Mouse (Mus musculus): ENCODE results near the gene Gm7861. TPM values are rescaled to one million over a fixed set of nuclear protein-coding genes. Genes with fewer than 3 reads are reported as not detected.

Gene Gm7861
- not detected for total RNA-seq (2023)

GRCm38 (mm10) chr8:21594408-21594807, at the start of gene Gm7861:
TSS of gene Gm7861 (minus strand) at chr8:21594508.

DNA sequence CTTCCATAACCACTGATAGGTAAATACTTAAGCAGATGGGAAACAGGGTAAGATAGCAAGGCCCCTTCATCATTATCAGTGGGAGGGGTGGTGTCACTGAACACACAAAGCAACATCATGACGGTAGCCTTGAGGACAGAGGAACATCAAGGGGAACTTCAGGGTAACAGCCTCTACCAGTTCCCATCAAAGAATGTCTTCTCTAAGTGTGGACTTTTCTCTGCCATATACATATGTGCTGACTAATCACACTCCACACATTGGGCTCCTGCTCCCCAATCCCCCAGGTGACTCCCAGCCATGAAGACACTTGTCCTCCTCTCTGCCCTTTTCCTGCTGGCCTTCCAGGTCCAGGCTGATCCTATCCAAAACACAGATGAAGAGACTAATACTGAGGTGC, 23.6 kb upstream of the Gm7861 start, which contains the start of gene Defa26:
Defa26 (plus strand) TSS at position 301 of the 400 bp plus-strand sequence.

DNA sequence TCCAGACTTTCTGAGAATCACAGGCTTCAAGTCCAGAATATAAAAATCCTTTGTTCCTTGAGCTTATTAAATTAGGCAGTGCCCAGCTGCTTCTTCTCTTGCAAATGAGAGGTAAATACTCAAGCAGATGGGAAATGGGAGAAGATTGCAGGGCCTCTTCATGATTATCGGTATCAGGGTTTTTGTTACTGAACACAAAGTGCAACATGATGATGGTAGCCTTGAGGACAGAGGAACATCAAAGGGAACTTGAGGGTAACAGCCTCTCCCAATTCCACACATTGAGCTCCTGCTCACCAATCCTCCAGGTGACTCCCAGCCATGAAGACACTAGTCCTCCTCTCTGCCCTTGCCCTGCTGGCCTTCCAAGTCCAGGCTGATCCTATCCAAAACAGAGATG, 11.6 kb downstream of the Gm7861 start, which contains the start of gene Defa28:
Defa28 (plus strand) TSS at position 301 of the 400 bp plus-strand sequence.

DNA sequence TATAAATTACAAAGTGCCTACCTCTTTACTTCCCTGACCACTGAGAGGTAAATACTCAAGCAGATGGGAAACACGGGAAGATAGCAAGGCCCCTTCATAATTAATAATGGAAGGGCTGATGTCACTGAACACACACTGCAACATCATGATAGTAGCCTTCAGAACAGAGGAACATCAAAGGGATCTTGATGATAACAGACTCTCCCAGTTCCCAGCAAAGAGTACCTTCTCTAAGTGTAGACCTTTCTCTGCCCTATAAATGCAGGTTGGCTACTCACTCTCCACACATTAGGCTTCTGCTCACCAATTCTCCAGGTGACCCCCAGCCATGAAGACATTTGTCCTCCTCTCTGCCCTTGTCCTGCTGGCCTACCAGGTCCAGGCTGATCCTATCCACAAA, 29.2 kb downstream of the Gm7861 start, which contains the start of gene Defa37:
Defa37 (plus strand) TSS at position 301 of the 400 bp plus-strand sequence.

Other genes starting within 250 kb of the Gm7861 start
- gene Defa2, start 216.0 kb downstream of the Gm7861 start, total RNA-seq (2023) = not detected
- not detected for gene Defa33, start 202.7 kb downstream of the Gm7861 start, total RNA-seq (2023)
- not detected for gene Defa36, start 167.1 kb downstream of the Gm7861 start, total RNA-seq (2023)
- gene Gm7849, start 137.9 kb downstream of the Gm7861 start, total RNA-seq (2023) = not detected
- gene Defa20, start 85.2 kb downstream of the Gm7861 start, total RNA-seq (2023) = not detected
- gene Defa32, start 65.5 kb downstream of the Gm7861 start, total RNA-seq (2023) = not detected
- gene Defa37, start 29.1 kb downstream of the Gm7861 start, total RNA-seq (2023) = not detected
- not detected for gene Defa28, start 11.5 kb downstream of the Gm7861 start, total RNA-seq (2023)
- not detected for gene Defa26, start 23.7 kb upstream of the Gm7861 start, total RNA-seq (2023)
- not detected for gene Defa17, start 61.3 kb upstream of the Gm7861 start, total RNA-seq (2023)
- not detected for gene Defa34, start 71.3 kb upstream of the Gm7861 start, total RNA-seq (2023)
- gene AY761184, start 109.1 kb upstream of the Gm7861 start, total RNA-seq (2023) = not detected
- not detected for gene Defa24, start 140.0 kb upstream of the Gm7861 start, total RNA-seq (2023)
- gene Defb50, start 229.0 kb upstream of the Gm7861 start, total RNA-seq (2023) = not detected
- gene Defb2, start 245.4 kb upstream of the Gm7861 start, total RNA-seq (2023) = not detected

Measured in B cell, adult 67 days (primary cell).